ENCODE assay signal across 12 mouse cellular contexts in the genomic region with DNA sequence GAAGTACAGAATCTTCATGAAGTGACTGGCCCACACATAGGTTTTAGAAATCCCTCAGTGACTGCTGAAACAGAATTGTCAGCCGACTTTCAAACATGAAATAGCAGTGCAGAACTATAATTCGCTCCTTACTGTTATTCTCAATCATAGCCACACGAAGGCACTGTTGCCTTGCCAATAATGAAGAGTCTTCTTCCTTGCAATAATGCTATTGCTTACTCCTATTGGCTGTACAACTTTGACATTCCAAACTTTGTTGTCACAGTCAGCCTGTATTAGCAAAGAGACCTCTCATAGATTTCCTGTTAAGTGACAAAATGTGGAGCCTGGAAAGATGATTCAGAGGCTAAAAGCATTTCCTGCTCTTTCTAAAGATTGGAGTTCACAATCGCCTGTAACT. TPM values are rescaled to one million over a fixed set of nuclear protein-coding genes. Genes with fewer than 3 reads are reported as not detected.
DNase-seq lines count a peak whose midpoint lies in the region; ATAC-seq and TF ChIP-seq lines count a peak whose summit lies in the region.
"Had no signal": no experiment of that assay in that cellular context is flagged by ENCODE, and none has a peak within 500 bp of the region (broad histone marks: within the 10 kb centered on the region; RNA-seq: fewer than 3 reads in every experiment).

No protein-coding gene starts in this region.

- H3K4me1 ChIP-seq in neural tube, embryonic 15.5 days, result no peaks in the 10 kb centered on the region

- H3K36me3 ChIP-seq in neural tube, embryonic 15.5 days, result no peaks in the 10 kb centered on the region

- no peak overlapping the region for H3K9ac ChIP-seq in neural tube, embryonic 15.5 days (replicated peaks)

- intact Hi-C loops in left cerebral cortex, adult 2 months (cut with DNase I), result loop anchor here (2.0 to 10.0 kb wide), 3 partner anchors 224 to 354 kb away; no protein-coding TSS in a partner anchor

- TF ChIP-seq CTCF in left cerebral cortex, adult 2 months (IDR thresholded peaks at IDR 0.05), result peak; percentile 75
- peak; percentile 90 for TF ChIP-seq CTCF in layer of hippocampus, adult 2 months (conservative IDR thresholded peaks at IDR 0.05)

- no peak overlapping the region for H3K4me3 ChIP-seq in left cerebral cortex, adult 2 months
- no peak overlapping the region for H3K4me3 ChIP-seq in layer of hippocampus, adult 2 months
- H3K4me3 ChIP-seq in neural tube, embryonic 15.5 days (replicated peaks), result no peak overlapping the region

- H3K9me3 ChIP-seq in neural tube, embryonic 15.5 days (replicated peaks), result no peaks in the 10 kb centered on the region

- DNase-seq in embryo, embryonic 10 days (ENCODE audit: low spot score), result peak; percentile 31
- DNase-seq in embryo, embryonic 9.5 days (ENCODE audit: extremely low spot score), result no peak
- DNase-seq in left cerebral cortex, adult 2 months (ENCODE audit: extremely low spot score in 1 of 2, low spot score in 2 of 2), result peak; percentile 16 to 28
- DNase-seq in left cerebral cortex, adult 8-10 months (ENCODE audit: low spot score in 2 of 2), result no peak
- peak; percentile 49 for DNase-seq in NIH3T3 (ENCODE audit: low read depth)
- DNase-seq in layer of hippocampus, adult 2 months (ENCODE audit: low spot score in 2 of 2), result peak; percentile 49 to 51
- DNase-seq in urinary bladder, adult 2 months (ENCODE audit: low spot score), result no peak
- DNase-seq: cerebellum, adult 11 months; gastrocnemius, postnatal 10 days had no signal

- no peak for ATAC-seq in neural tube, embryonic 15.5 days (ENCODE audit: low FRiP score)

- H3K27me3 ChIP-seq in neural tube, embryonic 15.5 days (replicated peaks), result no peaks in the 10 kb centered on the region

- no peak overlapping the region for H3K27ac ChIP-seq in left cerebral cortex, adult 2 months
- H3K27ac ChIP-seq in layer of hippocampus, adult 2 months, result no peak overlapping the region
- no peak overlapping the region for H3K27ac ChIP-seq in neural tube, embryonic 15.5 days (replicated peaks)

- 60% methylated on average over 4 of the region's 4 CpGs for WGBS in neural tube, embryonic 15.5 days

- no peak overlapping the region for H3K4me2 ChIP-seq in neural tube, embryonic 15.5 days

RNA-seq across cellular contexts. Expression of a gene that starts 7.3 kb away (rescaled TPM):
- not detected for total RNA-seq in left cerebral cortex, adult 2 months (2021)
- total RNA-seq in left cerebral cortex, adult 8-10 months (2022), result not detected
- total RNA-seq in layer of hippocampus, adult 2 months (2021), result not detected
- not detected in 2 replicates for polyA plus RNA-seq in urinary bladder, adult 2 months (2012; rRNA removed)
- not detected in 2 replicates for polyA plus RNA-seq in neural tube, embryonic 15.5 days (2015; fragmentation: Nextera tagmentation; extraction: Ambion mirVana)
- total RNA-seq: gastrocnemius, postnatal 10 days; left cerebral cortex, postnatal 36 days had no signal
- polyA plus RNA-seq: stomach, embryonic 14.5 days had no signal

RNA-seq across cellular contexts. Expression of a gene that starts 15.0 kb away (rescaled TPM):
- total RNA-seq in left cerebral cortex, adult 2 months (2021), result not detected
- not detected for total RNA-seq in left cerebral cortex, adult 8-10 months (2022)
- not detected for total RNA-seq in layer of hippocampus, adult 2 months (2021)
- polyA plus RNA-seq in urinary bladder, adult 2 months (2012; rRNA removed), result not detected in 2 replicates
- not detected in 2 replicates for polyA plus RNA-seq in neural tube, embryonic 15.5 days (2015; fragmentation: Nextera tagmentation; extraction: Ambion mirVana)
- total RNA-seq: gastrocnemius, postnatal 10 days; left cerebral cortex, postnatal 36 days had no signal
- polyA plus RNA-seq: stomach, embryonic 14.5 days had no signal

RNA-seq across cellular contexts. Expression of a gene that starts 24.0 kb away (rescaled TPM):
- total RNA-seq in left cerebral cortex, adult 2 months (2021), result not detected
- total RNA-seq in left cerebral cortex, adult 8-10 months (2022), result not detected
- total RNA-seq in layer of hippocampus, adult 2 months (2021), result under 1 TPM in 1 of 2 experiments, not detected in 1; 0.25 TPM
- not detected in 2 replicates for polyA plus RNA-seq in urinary bladder, adult 2 months (2012; rRNA removed)
- not detected in 2 replicates for polyA plus RNA-seq in neural tube, embryonic 15.5 days (2015; fragmentation: Nextera tagmentation; extraction: Ambion mirVana)
- total RNA-seq: gastrocnemius, postnatal 10 days; left cerebral cortex, postnatal 36 days had no signal
- polyA plus RNA-seq: stomach, embryonic 14.5 days had no signal

RNA-seq across cellular contexts. Expression of a gene that starts 36.5 kb away (rescaled TPM):
- not detected for total RNA-seq in left cerebral cortex, adult 2 months (2021)
- total RNA-seq in left cerebral cortex, adult 8-10 months (2022), result not detected
- total RNA-seq in layer of hippocampus, adult 2 months (2021), result not detected
- polyA plus RNA-seq in urinary bladder, adult 2 months (2012; rRNA removed), result not detected in 2 replicates
- not detected in 2 replicates for polyA plus RNA-seq in neural tube, embryonic 15.5 days (2015; fragmentation: Nextera tagmentation; extraction: Ambion mirVana)
- total RNA-seq: gastrocnemius, postnatal 10 days; left cerebral cortex, postnatal 36 days had no signal
- polyA plus RNA-seq: stomach, embryonic 14.5 days had no signal

RNA-seq across cellular contexts. Expression of a gene that starts 54.1 kb away (rescaled TPM):
- not detected for total RNA-seq in left cerebral cortex, adult 2 months (2021)
- total RNA-seq in left cerebral cortex, adult 8-10 months (2022), result not detected
- not detected for total RNA-seq in layer of hippocampus, adult 2 months (2021)
- polyA plus RNA-seq in urinary bladder, adult 2 months (2012; rRNA removed), result not detected in 2 replicates
- not detected in 2 replicates for polyA plus RNA-seq in neural tube, embryonic 15.5 days (2015; fragmentation: Nextera tagmentation; extraction: Ambion mirVana)
- total RNA-seq: gastrocnemius, postnatal 10 days; left cerebral cortex, postnatal 36 days had no signal
- polyA plus RNA-seq: stomach, embryonic 14.5 days had no signal

Comparison
In these comparisons a context has a peak if more than half of its experiments do, and no peak if none do; other contexts are left out.
1. DNase-seq: peak in embryo, embryonic 10 days (single experiment), left cerebral cortex, adult 2 months (2 of 2), NIH3T3 (single experiment) and layer of hippocampus, adult 2 months (2 of 2); none in embryo, embryonic 9.5 days (single experiment), left cerebral cortex, adult 8-10 months (0 of 2) and urinary bladder, adult 2 months (single experiment).